Mouse (Mus musculus): ENCODE data around the gene Speer4f1. TPM values are rescaled to one million over a fixed set of nuclear protein-coding genes. Genes with fewer than 3 reads are reported as not detected.

The Speer4f1 gene
- polyA plus RNA-seq, 1 experiment from 2014 or later, result not detected

DNA sequence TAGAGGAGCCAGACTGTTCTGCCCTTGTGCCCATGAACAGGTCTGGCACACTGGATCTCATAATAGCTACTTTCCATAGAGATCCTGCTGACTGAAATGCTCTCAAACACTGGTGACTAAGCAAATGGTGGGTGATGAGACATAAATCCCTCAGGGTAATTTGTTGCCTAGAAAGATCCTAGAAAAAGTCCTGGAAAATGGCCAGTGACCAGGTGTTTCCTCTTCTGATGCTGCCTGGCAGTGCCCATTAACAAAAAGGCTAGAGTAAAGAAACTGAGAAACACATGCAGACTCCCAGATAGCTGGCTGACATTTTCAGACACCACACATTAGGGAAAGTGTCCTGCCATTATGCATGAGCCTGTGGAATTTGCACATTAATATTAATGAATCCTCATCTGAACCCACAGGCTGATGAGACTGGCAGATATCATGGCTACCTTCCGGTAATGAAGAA is 24.0 kb downstream of the Speer4f1 start:
- 23% methylated on average over 1 of the region's 1 CpGs for WGBS
- Histone ChIP-seq H3K36me3 (no peaks in the 10 kb centered on the region), H3K9me3 (no peaks in the 10 kb centered on the region), H3K9ac (no peak overlapping the region), H3K4me3 (no peak overlapping the region), H3K27ac (no peak overlapping the region), H3K4me2 (no peak overlapping the region), H3K27me3 (no peaks in the 10 kb centered on the region), H3K4me1 (replicated peaks) (peaks cover 8% of the 10 kb centered on the region)
- peak; percentile 75 for ATAC-seq (ENCODE audit: low FRiP score)

DNA sequence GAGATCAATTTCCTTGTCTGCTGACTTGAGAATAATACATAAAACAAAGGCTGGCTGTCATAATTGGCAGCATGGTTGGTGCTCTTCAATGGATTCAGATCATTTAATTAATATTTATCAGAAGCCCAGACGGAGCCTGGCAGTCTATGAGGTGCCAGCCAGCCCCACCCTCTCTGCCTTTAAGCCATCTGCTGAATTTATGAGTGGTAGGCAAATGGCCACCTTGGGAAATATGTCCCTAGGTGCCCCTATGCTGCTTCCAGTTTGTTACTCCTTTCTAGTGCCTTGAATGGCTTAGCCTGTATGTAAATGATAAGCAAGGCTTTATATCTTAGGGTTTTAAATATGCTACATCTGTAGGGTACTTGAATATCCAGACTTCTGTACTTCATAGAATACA is 25.0 kb downstream of the Speer4f1 start:
- Histone ChIP-seq H3K4me2 (no peak overlapping the region), H3K9ac (no peak overlapping the region), H3K27me3 (no peaks in the 10 kb centered on the region), H3K4me1 (replicated peaks) (peaks cover 8% of the 10 kb centered on the region), H3K36me3 (no peaks in the 10 kb centered on the region), H3K9me3 (no peaks in the 10 kb centered on the region), H3K4me3 (no peak overlapping the region), H3K27ac (no peak overlapping the region)
- ATAC-seq (ENCODE audit: low FRiP score), result peak; percentile 44; the same call in 1 of the 2 replicates
- WGBS, result 40% methylated on average over 1 of the region's 1 CpGs

DNA sequence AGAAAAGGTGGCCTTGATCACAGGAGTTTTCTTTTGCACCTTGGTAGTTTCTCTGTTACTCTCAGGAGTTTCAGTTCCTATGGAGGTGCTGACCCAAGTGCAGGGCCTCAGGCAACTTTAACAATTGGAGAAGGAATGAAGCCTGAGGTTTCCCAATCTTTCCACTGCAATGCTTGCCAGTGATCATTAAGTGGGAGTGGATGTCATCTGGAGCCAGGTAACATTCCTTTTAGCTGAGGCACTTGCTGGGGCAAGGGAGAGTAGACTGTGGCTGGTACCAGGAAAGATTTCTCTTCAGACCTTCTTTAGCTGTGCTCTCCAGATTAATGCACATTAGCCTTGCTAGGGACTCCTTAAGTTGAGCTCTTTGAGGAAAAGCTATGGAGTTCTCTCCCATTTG is 29.6 kb downstream of the Speer4f1 start:
- H3K36me3 ChIP-seq, result no peaks in the 10 kb centered on the region
- H3K9me3 ChIP-seq, result no peaks in the 10 kb centered on the region
- no peak for ATAC-seq (ENCODE audit: low FRiP score)
- no peak overlapping the region for H3K4me2 ChIP-seq
- no peaks in the 10 kb centered on the region for H3K27me3 ChIP-seq
- H3K27ac ChIP-seq, result no peak overlapping the region
- H3K9ac ChIP-seq, result no peak overlapping the region
- no peak overlapping the region for H3K4me3 ChIP-seq
- H3K4me1 ChIP-seq (replicated peaks), result peaks cover 2% of the 10 kb centered on the region; the same call in 1 of the 2 replicates

DNA sequence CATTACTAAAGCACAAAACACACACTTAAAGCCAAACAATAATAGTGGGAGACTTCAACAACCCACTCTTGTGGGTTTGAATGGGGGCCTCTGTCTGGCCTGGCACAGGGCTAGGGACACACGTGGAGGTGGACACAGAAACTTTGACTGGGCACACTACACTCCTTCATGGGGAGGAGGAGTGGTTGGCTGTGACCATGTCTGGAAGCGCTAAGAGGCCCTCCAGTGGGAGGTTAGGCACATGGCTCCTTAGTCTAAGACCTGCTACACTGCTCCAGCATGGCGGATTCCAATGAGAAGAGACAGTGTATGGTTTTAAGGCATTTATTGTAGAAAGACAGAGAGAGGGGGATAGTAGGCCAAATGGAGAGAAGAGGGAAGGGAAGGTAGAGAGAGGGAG is 32.1 kb downstream of the Speer4f1 start:
- ATAC-seq (ENCODE audit: low FRiP score), result no peak
- no peaks in the 10 kb centered on the region for H3K27me3 ChIP-seq
- no peaks in the 10 kb centered on the region for H3K9me3 ChIP-seq
- H3K4me3 ChIP-seq, result no peak overlapping the region
- no peaks in the 10 kb centered on the region for H3K36me3 ChIP-seq
- WGBS, result 82% methylated on average over 3 of the region's 3 CpGs
- H3K9ac ChIP-seq, result no peak overlapping the region
- H3K4me2 ChIP-seq, result no peak overlapping the region
- no peaks in the 10 kb centered on the region for H3K4me1 ChIP-seq (replicated peaks)
- no peak overlapping the region for H3K27ac ChIP-seq

Other genes with a start within 250 kb of the Speer4f1 start
- gene Speer4f2, start 102.9 kb upstream of the Speer4f1 start, polyA plus RNA-seq (2015; fragmentation: Nextera tagmentation; extraction: Ambion mirVana), result not detected in 2 replicates
- gene Sema3c, start 98.2 kb downstream of the Speer4f1 start, polyA plus RNA-seq (2015; fragmentation: Nextera tagmentation; extraction: Ambion mirVana), result 13.0 and 14.5 TPM in 2 replicates